Mouse (Mus musculus) fat pad, adult 2 months (tissue): Measurements from ENCODE around the gene Fam168a.
"Not testable (repeated sequence)": the region's sequence is repeated elsewhere in the genome, so short reads cannot be mapped to it uniquely, and the experiment has no call there.

Experiments
- DNase-seq: peaks from one replicate; pipeline ENCODE4 v3.0.0-alpha.2; 2011; ENCODE audit warnings: low read depth, low spot score; ENCODE audit errors: extremely low read depth

Fam168a gene

GRCm38 (mm10) chr7:100699771-100700770 is 6.4 kb upstream of the Fam168a start:
- peak; percentile 70 for DNase-seq

GRCm38 (mm10) chr7:100706883-100707480 is 547 bp downstream of the Fam168a start:
- no peak for DNase-seq

- no peak for DNase-seq
Observed at GRCm38 (mm10) chr7:100718741-100719140, 12.3 kb downstream of the Fam168a start.

GRCm38 (mm10) chr7:100722268-100722667 is 15.8 kb downstream of the Fam168a start:
- DNase-seq: no peak

- DNase-seq: no peak
Observed at GRCm38 (mm10) chr7:100723453-100724294, 17.2 kb downstream of the Fam168a start.

GRCm38 (mm10) chr7:100727538-100728085 is 21.2 kb downstream of the Fam168a start:
- DNase-seq: no peak

GRCm38 (mm10) chr7:100729778-100730177 is 23.3 kb downstream of the Fam168a start:
- DNase-seq: no peak

- DNase-seq: no peak
Observed at GRCm38 (mm10) chr7:100732341-100733050, 26.1 kb downstream of the Fam168a start.

- no peak for DNase-seq
Observed at GRCm38 (mm10) chr7:100733051-100733813, 26.8 kb downstream of the Fam168a start.

- no peak for DNase-seq
Observed at GRCm38 (mm10) chr7:100734201-100734600, 27.8 kb downstream of the Fam168a start.

GRCm38 (mm10) chr7:100734905-100735304 is 28.5 kb downstream of the Fam168a start:
- DNase-seq: not testable (repeated sequence)

GRCm38 (mm10) chr7:100736131-100736530 is 29.7 kb downstream of the Fam168a start:
- DNase-seq: no peak

- DNase-seq: no peak
Observed at GRCm38 (mm10) chr7:100744372-100744771, 37.9 kb downstream of the Fam168a start.

GRCm38 (mm10) chr7:100750101-100750500 is 43.7 kb downstream of the Fam168a start:
- DNase-seq: no peak

- no peak for DNase-seq
Observed at GRCm38 (mm10) chr7:100758718-100759117, 52.3 kb downstream of the Fam168a start.

- peak; percentile 43 for DNase-seq
Observed at GRCm38 (mm10) chr7:100762726-100763125, 56.3 kb downstream of the Fam168a start.

GRCm38 (mm10) chr7:100767568-100767967 is 61.1 kb downstream of the Fam168a start:
- no peak for DNase-seq

GRCm38 (mm10) chr7:100768009-100768408 is 61.6 kb downstream of the Fam168a start:
- no peak for DNase-seq

GRCm38 (mm10) chr7:100769534-100770083 is 63.2 kb downstream of the Fam168a start:
- DNase-seq: no peak
